Mouse (Mus musculus) ES-Bruce4 (cell line): ENCODE measurements around the gene Ghr.

Source experiments
- CTCF ChIP-seq: IDR thresholded peaks from one replicate; pipeline ENCODE4 v1.8.1; 2011; ENCODE audit warnings: low read depth, low read length
- EP300 ChIP-seq: IDR thresholded peaks from 2 replicates; pipeline ENCODE4 v1.6.1; 2011; ENCODE audit warnings: low read depth, low read length; ENCODE audit not compliant: insufficient read depth
- POLR2A ChIP-seq: IDR thresholded peaks from one replicate; pipeline ENCODE4 v1.8.1; 2011; ENCODE audit warnings: low read length; ENCODE audit not compliant: insufficient read depth

- TF ChIP-seq CTCF (no peak), POLR2A (no peak), EP300 (no peak)
Measured at GRCm38 (mm10) chr15:3511639-3512171, 71.6 kb downstream of the Ghr start.
